Mouse (Mus musculus) embryo, embryonic 11.5 days (tissue): ENCODE measurements at regions not wholly inside any gene's neighbourhood (a gene's known extent, or its start where the extent isn't known, plus 50 kb on each side); places are given as distances from the start of the nearest gene placed in this dataset.

ENCODE experiments used
- DNase-seq: peaks from one replicate; pipeline ENCODE4 v3.0.0-alpha.2; 2012; ENCODE audit warnings: low read depth, low spot score

DNA sequence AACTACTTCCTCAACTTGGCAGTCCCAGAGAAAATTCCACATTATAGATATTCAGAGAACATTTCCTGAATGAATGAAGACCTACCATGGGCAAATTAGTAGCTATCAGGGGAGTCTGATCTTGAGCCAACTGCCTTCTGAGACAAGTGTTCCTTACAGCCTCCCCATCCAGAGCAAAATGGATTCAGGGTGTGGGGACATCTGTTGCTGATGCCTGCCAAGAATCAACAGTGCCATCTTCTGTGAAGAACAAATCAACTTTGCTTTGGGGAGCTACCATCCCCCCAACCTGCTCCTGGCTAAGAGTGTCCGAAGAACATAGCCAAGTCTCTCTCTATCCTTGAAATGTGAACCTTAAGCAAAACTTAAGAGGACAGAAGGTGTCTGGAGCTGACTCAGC is 217.9 kb downstream of the Nedd1 start:
- no peak for DNase-seq

DNA sequence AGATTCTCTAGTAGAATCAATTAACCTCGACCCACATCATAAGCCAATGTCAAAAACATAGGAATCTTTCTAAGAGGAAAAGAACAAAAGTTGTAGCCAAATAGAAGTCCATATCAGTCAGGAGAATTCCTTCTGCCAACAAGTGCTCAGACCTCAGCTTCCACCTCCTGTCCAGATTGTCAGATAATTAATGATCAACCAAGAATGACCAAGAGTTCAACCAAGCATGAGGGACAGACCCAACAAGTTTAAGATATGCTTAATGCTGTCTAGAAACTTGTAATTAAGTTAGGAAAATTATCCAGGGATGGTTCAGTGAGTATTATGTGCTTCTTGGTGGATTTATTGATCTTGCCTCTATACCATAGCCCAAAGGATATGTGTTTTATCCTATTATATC is 238.6 kb downstream of the Nedd1 start:
- DNase-seq, result no peak

DNA sequence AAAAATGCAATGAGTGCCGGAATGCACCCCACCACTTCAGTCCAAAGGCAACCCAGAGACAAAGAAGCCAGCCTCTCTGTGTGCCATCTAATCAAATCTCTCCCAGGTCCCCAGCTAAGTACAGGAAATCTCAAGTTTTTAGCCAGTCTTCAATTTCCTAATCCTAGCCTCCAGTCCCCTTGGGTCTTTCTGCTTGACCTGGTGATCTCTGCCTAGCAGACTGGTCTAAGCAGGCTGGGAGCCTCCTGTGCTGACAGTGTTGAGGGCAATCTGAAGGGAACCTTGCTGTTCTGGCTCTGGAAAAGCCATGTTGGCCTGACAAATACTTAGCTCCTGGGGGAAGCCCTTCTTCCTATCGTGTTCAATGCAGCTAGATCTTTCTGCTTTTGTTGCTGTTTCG is 248.9 kb downstream of the Nedd1 start:
- no peak for DNase-seq

DNA sequence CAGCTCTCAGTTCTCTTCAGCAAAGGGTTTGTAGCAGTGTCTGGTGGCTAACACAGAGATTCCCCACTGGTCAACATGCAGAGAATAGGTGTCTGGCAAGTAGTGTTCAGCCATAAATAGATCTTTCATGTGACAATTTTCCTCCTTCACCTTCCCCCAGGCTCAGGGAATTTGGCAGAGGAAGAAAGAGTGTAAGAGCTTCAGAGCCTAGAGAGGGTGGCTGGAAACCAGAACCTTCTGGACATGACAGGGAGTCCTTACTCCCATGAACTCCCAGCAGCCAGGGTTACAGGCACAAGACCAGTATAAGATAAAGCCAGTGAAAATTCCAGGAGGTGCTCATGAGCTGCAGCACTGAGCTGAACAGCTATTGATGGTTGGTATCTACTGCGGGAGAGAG is 251.1 kb downstream of the Nedd1 start:
- no peak for DNase-seq

DNA sequence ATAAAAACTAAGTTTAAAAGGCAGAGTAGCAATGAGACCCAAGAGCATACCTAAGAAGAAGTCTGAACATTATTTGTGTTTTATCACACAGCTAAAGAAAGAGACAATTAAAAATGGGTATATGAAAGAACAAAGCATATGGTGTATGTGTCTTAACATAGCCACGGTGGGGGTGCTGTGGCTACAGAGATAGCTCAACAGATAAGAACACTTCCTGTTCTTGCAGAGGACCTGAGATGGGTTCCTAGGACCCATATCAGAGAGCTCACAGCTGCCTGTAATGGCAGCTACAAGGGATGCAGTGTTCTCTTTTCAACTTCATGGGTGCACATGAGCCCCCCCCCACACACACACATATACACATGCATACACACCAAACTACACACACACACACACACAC is 267.0 kb downstream of the Nedd1 start:
- DNase-seq, result no peak

DNA sequence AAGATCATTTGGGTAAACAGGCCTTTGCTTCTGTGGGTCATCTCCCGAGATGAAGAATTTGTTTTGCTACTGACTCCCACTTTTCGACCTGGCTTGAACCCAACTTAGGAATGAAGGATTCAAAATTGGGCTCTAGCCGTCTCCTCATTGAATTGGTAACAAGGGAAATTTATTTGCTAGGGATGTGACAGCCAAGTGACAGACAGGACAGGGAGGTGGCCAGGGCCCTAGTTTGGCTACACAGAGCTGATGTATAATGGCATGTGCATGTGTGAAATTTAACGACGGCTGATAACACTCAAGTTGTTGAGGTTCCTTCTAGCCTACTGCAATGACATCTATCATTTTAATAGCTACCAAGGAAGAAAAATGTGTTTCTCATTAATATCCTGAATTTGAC is 268.7 kb downstream of the Nedd1 start:
- no peak for DNase-seq

DNA sequence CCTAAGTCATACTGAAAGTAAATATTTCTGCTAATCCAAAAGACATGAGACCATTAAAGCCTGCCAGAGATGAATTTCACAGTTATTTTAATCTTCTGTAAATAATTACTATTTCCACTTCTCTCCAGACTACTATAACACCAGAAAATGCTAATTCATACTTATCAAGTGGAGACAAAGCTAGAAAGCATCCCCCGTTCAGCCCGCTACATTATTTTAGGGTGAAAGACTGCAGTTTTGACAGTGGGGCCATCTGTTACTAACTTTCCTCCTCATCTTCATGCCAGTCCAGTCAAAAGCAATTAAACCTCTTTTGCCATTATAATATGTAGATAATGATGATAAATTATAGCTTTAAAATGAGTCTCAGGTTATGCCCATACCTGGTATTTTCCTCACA is 276.3 kb downstream of the Nedd1 start:
- no peak for DNase-seq

DNA sequence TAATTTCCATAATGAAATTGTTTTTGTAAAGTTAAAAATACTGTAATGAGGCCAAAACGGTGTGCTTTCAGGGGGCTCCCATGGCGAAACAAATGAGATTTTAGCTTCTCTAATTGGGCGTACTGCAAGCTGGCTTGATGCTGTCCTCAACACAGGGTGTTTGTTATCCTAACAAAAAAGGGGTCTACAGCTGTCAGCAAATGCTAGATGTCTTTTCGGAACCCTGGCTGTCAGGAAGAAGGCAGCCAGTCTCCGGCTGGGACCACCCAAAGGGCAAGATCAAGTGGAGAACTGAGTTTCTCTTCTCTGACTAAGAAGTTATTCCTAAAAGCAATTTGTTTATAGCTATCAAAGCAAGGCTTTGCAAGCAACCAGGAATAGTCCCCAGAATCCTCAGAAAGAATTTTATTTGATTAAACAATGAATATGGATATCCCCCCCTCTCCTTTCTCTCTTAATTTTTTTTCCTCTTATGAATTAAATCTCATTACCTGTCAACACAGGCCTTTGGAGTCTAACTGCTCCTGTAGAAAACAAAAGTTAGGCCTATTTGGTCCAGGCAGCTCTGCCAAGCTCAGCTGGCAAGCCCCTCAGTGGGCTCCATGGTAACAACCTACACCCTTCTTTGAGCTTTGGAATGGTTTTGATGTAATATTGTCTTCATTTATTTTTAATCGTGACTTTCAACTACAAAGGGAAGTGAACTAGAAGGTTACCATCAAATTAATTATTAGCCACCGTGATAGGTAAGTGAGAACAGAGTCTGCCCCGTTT is 283.4 kb downstream of the Nedd1 start:
- no peak for DNase-seq

DNA sequence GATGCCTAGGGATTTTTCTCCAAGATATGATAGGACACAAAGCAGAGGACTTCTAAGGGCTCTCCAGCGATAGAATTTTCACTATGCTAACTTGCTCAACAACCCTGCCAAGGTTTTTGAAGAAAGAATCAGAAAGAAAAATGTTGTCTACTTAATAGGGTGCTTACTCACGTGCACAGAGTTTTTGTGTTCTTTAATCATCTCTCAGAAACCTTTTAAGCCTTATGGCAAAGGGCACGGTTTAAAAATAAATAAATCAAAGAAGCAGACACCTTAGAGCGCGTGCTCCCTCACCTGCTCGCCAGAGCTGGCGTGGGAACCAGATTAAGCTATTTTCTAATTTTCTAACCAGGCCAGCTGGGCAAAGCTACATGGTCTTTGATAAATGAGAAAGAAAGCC is 293.0 kb downstream of the Nedd1 start:
- DNase-seq, result no peak

DNA sequence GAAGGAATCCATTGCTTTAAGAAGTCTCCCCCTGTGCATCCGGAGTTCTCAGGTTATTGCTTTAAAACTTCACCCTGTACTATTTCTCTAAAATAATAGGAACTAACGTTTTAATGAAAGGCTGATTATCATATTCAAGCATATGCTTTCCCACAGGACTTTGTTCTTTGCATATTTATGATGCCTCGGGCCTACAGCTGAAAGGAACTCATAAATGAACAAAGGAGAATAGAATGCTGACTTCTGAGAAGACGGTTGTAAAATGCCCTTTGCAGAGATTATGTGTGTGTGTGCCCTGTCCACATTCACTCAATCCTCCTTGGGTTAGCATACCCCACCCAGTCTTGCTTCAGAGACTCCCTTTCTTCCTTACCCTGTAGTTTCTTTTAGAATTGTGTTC is 294.2 kb downstream of the Nedd1 start:
- no peak for DNase-seq

DNA sequence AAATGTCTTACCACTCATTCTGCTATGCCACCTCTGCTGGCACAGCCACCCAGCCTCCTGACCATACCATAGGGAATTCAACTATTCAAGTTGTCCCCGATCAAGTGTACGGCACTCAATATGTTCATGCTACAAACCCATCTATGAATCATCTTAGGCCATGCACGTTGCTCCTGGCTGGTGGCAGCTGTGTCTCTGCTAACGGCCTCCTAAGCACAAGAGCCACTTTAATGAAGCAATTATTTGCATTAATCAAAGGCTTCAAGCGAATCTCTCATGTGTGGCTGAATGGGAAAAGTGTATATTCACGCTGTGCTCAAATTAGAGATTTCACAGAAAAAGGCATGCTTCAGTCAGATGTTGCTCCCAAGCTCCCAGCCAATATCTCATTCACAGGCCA is 295.8 kb downstream of the Nedd1 start:
- DNase-seq, result no peak

DNA sequence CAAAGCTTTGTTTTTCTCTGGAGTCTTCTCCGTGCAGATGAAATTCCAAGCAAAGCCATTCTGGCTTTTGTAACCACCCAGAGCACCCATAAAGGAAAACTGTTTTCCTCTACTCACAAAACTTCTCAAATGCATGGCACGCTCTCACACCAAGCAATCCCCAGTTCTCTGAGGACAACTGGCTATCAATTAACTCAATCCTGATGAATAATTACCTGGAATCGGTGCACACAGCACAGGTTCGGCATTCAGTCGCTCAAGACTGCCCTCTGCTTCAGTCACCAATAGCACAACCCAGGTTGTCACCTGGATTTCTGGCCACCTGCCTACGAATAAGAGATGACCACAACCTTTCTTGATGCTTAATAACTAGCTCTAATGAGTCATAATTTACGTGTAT is 309.5 kb downstream of the Nedd1 start:
- DNase-seq, result no peak

DNA sequence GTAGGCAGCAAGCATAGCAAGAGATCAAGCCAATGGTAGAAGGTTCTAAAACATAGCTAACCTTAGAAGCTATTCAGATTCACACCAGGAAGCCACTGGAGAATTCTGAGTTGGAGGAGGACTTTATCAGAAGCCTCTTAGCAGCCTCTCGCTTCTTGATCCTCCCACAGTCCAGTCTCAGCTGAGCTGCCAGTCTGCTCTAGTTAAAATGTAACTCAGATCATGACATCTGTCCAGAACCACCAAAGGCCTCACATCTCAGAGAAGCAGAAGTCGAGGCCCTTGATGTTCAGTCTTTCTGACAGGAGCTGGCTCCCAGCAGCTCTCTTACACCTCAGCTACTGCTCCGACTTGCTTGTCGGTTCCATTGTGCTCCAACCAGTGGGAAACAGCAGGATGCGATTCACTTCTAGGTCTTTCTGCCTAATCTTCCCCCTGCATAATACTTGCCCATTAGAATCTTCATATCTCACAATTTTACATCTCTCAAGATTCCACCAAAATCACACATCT is 311.4 kb downstream of the Nedd1 start:
- DNase-seq, result no peak

DNA sequence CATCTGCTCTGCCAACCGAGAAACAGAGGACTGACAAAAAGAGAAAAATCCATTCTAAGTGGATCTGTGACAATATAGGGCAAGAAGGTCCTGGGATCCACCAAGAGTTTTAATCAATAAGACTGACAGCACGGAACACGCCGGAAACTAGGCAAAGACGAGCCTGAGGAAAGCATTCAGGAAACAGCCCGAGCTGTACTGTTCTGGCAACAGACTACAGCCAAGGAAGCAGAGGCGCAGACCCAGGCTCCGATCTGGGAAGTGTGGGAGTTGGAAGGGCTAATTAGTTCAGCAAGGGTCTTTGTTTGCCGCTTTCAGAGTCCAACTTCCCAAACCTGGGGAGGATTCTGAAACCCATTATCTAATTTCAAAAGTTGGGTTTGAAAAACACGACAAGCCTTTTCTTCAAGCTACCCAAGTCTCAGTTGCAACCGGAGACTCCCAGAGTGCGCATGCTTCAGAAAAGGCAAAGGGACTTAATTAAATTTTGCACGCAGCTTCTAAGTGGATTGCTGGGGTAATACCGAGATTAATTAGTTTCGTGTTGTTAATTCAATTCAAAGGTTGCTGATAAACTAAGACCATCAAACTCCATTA is 317.4 kb downstream of the Nedd1 start:
- DNase-seq, result no peak

DNA sequence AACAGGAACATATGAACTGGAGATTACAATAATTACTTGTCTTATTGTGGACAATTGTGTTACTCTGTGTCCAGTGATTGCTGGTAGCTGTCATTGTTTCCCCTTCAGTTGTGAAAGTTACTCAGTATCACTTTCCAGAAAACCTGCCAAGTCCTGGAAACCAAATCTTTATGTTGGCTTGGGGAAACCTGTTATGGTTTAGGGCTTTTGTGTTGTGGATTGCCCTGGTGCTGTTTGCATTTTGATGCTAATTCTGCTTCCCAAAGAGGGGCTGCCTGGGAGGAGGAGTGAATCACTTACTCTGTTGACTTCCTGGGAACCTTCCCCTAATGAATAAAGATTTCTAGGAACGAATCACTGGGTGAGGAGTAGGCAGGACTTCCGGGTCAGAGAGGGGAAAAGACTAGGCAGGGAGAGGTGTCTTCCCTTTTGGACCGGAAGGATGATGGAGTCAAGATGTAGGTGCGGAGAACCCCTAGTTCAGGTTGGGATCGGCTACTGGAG is 321.6 kb downstream of the Nedd1 start:
- DNase-seq, result no peak

DNA sequence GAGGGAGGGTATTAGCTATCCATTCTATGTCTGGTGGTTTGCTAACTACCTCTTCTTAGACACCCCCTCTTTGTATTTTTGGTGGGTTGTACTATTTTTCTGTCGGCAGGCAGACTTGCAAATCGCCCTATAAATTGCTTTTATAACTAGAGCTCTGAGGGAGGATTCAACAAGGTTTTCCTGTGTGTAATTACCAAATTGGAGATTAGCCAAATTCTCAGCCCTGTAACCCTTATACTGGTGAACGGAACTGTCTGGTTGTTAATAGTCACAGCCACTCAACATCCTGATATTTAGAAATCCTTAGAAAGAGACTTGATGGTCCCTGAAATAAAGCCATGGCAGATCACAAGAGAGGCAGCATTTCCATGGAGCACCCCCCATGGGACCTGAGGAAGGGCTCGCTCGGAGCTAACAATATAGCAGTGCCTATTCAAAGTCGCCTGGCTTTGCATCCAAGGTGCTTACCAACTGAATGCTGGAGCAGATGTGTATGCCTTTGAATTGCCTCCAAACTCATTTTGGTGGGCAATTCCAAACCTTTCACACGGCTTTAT is 333.0 kb downstream of the Nedd1 start:
- no peak for DNase-seq

DNA sequence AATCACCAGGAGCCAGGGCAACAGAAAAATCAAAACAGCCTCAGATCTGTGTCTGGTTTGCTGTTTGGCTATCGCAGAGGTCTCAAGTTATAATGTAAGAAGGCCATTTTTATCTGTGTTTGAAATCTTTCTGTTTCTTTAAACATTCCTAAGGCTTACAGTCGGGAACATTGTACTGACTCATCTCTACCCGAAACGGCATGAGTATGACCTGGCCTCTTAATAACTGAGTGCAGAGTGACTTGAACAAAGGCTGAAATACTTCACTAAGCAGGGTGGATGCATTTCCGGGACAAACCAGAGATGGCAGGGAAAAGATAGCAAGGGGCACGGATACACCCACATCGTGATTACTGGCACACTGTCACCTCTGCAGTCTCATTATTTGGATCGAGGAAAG is 355.1 kb downstream of the Nedd1 start:
- DNase-seq, result no peak

DNA sequence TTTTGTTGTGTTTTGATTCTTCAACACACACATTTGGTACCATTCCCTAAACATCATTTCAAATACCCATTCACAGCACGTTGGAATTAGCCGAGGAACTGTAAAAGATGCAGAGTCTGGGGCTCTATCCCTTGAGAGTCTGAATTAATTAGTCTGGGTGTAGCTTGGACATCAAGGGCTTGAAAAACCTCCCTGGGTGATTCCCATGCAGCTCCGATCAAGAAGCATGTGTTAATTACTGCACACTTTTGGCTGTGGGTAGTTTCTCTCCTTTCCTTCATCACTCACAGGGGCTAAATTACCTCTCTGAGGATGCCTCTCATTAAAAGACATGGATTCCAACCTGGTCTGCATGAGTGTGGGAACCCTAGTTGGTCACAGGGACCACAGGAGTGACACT is 365.5 kb downstream of the Nedd1 start:
- no peak for DNase-seq

DNA sequence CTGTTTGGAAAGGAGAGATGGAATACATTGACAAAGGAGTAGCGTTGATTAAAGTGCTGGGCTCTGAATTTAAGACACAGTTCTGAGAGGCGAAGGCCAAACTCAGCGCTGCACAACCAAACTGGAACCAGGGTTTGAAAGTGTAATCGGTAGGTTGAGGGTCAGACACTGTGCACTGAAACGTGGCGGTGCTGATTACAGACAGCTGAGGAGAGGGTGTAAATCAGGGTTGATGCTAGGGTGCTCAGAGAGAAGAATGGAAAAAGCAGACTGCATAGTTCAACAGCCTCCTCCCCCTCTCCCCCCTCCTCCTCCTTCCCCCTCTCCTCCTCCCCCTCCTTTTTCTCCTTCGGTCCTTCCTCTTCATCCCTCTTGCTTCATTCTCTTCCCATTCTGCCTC is 373.2 kb downstream of the Nedd1 start:
- DNase-seq, result no peak

DNA sequence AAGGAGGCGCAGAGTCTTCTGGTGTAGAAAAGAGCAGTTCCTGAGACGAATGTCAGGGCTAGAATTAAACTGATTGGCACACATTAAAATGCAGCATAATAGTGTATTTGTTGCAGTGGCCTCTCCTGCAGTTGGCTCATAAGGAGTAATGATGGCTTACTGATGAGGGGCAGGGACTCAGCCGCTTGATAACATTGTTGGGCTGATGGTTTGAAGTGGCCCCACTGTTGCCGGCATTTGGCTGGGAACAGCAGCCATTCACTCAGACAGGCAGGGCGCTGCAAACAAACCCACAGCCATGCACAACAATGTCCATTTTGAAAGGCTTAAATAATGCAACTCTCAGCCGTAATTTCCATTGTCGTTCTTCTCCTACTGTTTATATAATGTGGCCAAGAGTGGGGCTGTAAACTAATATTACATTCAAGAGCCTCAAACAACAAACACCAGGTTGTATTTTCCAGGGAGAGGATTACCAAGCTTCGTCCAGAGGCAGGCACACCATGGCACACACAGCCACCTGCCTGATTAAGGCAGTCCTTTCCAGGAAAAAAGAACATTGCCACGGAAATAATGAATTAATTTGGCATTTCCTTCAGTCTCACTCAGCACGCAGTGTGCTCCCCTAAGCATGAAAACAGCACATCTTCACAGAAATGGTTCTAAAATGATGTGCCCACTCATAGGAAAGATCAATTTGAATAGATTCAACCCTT is 374.1 kb downstream of the Nedd1 start:
- no peak for DNase-seq

DNA sequence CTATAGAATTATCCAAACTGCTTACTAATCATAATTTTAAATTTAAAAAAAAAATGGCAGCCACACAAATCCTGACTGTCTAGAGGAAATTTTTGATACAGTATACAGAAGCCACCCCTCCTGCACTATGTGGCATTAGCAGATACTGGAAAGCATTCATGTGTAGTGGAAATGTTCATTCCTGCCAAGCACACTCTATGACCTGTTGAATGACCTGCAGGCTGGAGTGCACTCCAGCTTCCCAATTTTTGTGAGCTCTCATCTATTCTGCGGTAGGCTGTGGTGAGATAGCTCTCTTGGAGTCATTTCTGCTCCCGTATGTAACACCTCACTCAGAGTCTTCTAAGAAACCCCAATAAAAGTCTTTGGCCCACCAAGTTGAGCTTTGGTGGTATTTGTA is 382.5 kb downstream of the Nedd1 start:
- no peak for DNase-seq

DNA sequence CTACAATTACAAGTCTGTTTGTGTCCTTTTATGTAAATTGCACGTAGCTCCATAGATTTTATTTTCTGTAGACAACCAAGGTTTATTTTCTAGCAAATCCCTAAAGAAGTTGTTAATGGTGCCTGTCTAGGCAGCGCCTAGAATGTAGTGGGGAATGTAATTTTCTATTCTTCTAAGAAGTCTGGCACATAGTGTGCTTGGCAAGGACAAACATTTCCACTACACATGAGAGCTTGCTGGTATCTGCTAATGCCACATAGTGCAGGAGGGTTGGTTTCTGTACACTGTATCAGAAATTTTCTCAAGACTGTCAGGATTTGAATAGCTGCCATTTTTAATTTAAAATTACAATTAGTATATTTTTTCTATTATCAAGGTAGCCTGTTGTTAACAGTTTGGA is 385.3 kb downstream of the Nedd1 start:
- no peak for DNase-seq
